12 mouse cellular contexts compared by ENCODE assay signal in genomic region chr11:96674786-96675365, GRCm38 (mm10).
DNase-seq lines count a peak whose midpoint lies in the region; ATAC-seq and TF ChIP-seq lines count a peak whose summit lies in the region.
"Had no signal": no experiment of that assay in that cellular context is flagged by ENCODE, and none has a peak within 500 bp of the region (broad histone marks: within the 10 kb centered on the region; RNA-seq: fewer than 3 reads in every experiment).

No protein-coding gene starts in this region.

- 0 out of 2 replicates have a peak overlapping the region, but pooled peaks have one; percentile 6 for H3K4me2 ChIP-seq in heart, embryonic 11.5 days
- H3K4me2 ChIP-seq in liver, postnatal 0 days (ENCODE audit: low read depth, low read length): no peak overlapping the region
- H3K4me2 ChIP-seq in intestine, postnatal 0 days (replicated peaks; ENCODE audit: low read depth): peak overlapping the region; percentile 10; the same call in 1 of the 2 replicates
- H3K4me2 ChIP-seq: midbrain, embryonic 12.5 days had no signal

- ATAC-seq in heart, embryonic 11.5 days (replicated peaks; ENCODE audit: insufficient number of reproducible peaks, low FRiP score, low TSS enrichment): no peak
- ATAC-seq in liver, postnatal 0 days: no peak
- no peak for ATAC-seq in intestine, postnatal 0 days
- ATAC-seq: inflammation-experienced regulatory T-cells, adult 6 months had no signal

- no peak for DNase-seq in heart, embryonic 10.5 days (ENCODE audit: low spot score)
- peak; percentile 52 for DNase-seq in liver, postnatal 0 days
- no peak for DNase-seq in liver
- DNase-seq in kidney, postnatal 4 days: peak; percentile 55
- no peak for DNase-seq in layer of hippocampus, postnatal 36 days
- no peak for DNase-seq in right cerebral cortex, postnatal 4 days

- no peaks in the 10 kb centered on the region for H3K36me3 ChIP-seq in heart, embryonic 11.5 days (ENCODE audit: control insufficient read depth, insufficient read depth, low read length)
- no peaks in the 10 kb centered on the region for H3K36me3 ChIP-seq in heart, embryonic 10.5 days
- no peaks in the 10 kb centered on the region for H3K36me3 ChIP-seq in liver, postnatal 0 days (replicated peaks; ENCODE audit: insufficient read depth, low read length)
- no peaks in the 10 kb centered on the region for H3K36me3 ChIP-seq in intestine, postnatal 0 days (ENCODE audit: control insufficient read depth, insufficient read depth)
- H3K36me3 ChIP-seq: midbrain, embryonic 12.5 days had no signal

- no peaks in the 10 kb centered on the region for H3K9me3 ChIP-seq in heart, embryonic 11.5 days (replicated peaks; ENCODE audit: control insufficient read depth, low read length)
- H3K9me3 ChIP-seq in heart, embryonic 10.5 days: no peaks in the 10 kb centered on the region
- no peaks in the 10 kb centered on the region for H3K9me3 ChIP-seq in liver, postnatal 0 days (ENCODE audit: low read length)
- H3K9me3 ChIP-seq in intestine, postnatal 0 days (ENCODE audit: control insufficient read depth): no peaks in the 10 kb centered on the region
- H3K9me3 ChIP-seq: midbrain, embryonic 12.5 days had no signal

- 32% methylated on average over 8 of the region's 8 CpGs for WGBS in heart, embryonic 11.5 days (ENCODE audit: insufficient replicate concordance)
- 37% methylated on average over 8 of the region's 8 CpGs for WGBS in heart, embryonic 10.5 days
- 47% methylated on average over 8 of the region's 8 CpGs for WGBS in liver, postnatal 0 days (ENCODE audit: insufficient replicate concordance)
- 12% methylated on average over 8 of the region's 8 CpGs for WGBS in intestine, postnatal 0 days

- no peak overlapping the region for H3K9ac ChIP-seq in heart, embryonic 11.5 days (ENCODE audit: low read depth, low read length)
- no peak overlapping the region for H3K9ac ChIP-seq in liver, postnatal 0 days (replicated peaks)
- 0 out of 2 replicates have a peak overlapping the region, but pooled peaks have one; percentile 7 for H3K9ac ChIP-seq in intestine, postnatal 0 days (ENCODE audit: low read depth, low read length)
- H3K9ac ChIP-seq: liver, embryonic 14.5 days; midbrain, embryonic 12.5 days had no signal

- no peak overlapping the region for H3K27ac ChIP-seq in heart, embryonic 11.5 days (ENCODE audit: low read depth, low read length)
- H3K27ac ChIP-seq in heart, embryonic 10.5 days: no peak overlapping the region
- no peak overlapping the region for H3K27ac ChIP-seq in liver, postnatal 0 days (ENCODE audit: low read depth)
- no peak overlapping the region for H3K27ac ChIP-seq in intestine, postnatal 0 days (ENCODE audit: low read depth, low read length)
- H3K27ac ChIP-seq: left cerebral cortex, adult 2 months; liver, embryonic 14.5 days; midbrain, embryonic 12.5 days had no signal

- H3K27me3 ChIP-seq in heart, embryonic 11.5 days (ENCODE audit: control insufficient read depth, insufficient read depth, low read length): peaks cover 8% of the 10 kb centered on the region
- peaks cover 18% of the 10 kb centered on the region for H3K27me3 ChIP-seq in heart, embryonic 10.5 days (ENCODE audit: insufficient read depth, poor library complexity, severe bottlenecking)
- H3K27me3 ChIP-seq in liver, postnatal 0 days (ENCODE audit: insufficient read depth, low read length): no peaks in the 10 kb centered on the region
- peaks cover 12% of the 10 kb centered on the region; the same call in 1 of the 2 replicates for H3K27me3 ChIP-seq in intestine, postnatal 0 days (replicated peaks; ENCODE audit: control insufficient read depth, insufficient read depth, low read length)

- H3K4me1 ChIP-seq in heart, embryonic 11.5 days (ENCODE audit: control insufficient read depth, insufficient read depth, low read length): peaks cover 5% of the 10 kb centered on the region
- H3K4me1 ChIP-seq in heart, embryonic 10.5 days: peaks cover 21% of the 10 kb centered on the region
- H3K4me1 ChIP-seq in liver, postnatal 0 days (ENCODE audit: insufficient read depth): no peaks in the 10 kb centered on the region
- H3K4me1 ChIP-seq in intestine, postnatal 0 days (replicated peaks; ENCODE audit: control insufficient read depth, insufficient read depth, low read length): no peaks in the 10 kb centered on the region
- H3K4me1 ChIP-seq: midbrain, embryonic 12.5 days had no signal

- TF ChIP-seq CTCF in liver, postnatal 0 days (IDR thresholded peaks at IDR 0.05; ENCODE audit: low read depth): no peak
- no peak for TF ChIP-seq CTCF in intestine, postnatal 0 days (IDR thresholded peaks at IDR 0.05; ENCODE audit: low read depth)

- no peak overlapping the region for H3K4me3 ChIP-seq in heart, embryonic 11.5 days (ENCODE audit: low read depth, low read length)
- no peak overlapping the region for H3K4me3 ChIP-seq in heart, embryonic 10.5 days
- H3K4me3 ChIP-seq in liver, postnatal 0 days (ENCODE audit: low read depth, low read length): no peak overlapping the region
- H3K4me3 ChIP-seq in intestine, postnatal 0 days (ENCODE audit: low read depth, low read length): no peak overlapping the region
- H3K4me3 ChIP-seq: left cerebral cortex, adult 2 months; midbrain, embryonic 12.5 days had no signal

- TF ChIP-seq EP300 in liver, postnatal 0 days (IDR thresholded peaks at IDR 0.05; ENCODE audit: low read depth): no peak

Comparison
In these comparisons a context has a peak if more than half of its experiments do, and no peak if none do; other contexts are left out.
1. DNase-seq: peak in liver, postnatal 0 days (single experiment) and kidney, postnatal 4 days (2 of 2); none in heart, embryonic 10.5 days (single experiment), liver (single experiment), layer of hippocampus, postnatal 36 days (0 of 2) and right cerebral cortex, postnatal 4 days (single experiment).